Mouse (Mus musculus) gastrocnemius, postnatal 36 days (tissue): ENCODE results near the gene Psmc3ip. TPM values are rescaled to one million over a fixed set of nuclear protein-coding genes. Genes with fewer than 3 reads are reported as not detected.

Experiments
- DNase-seq, 2 experiments: peaks; one replicate each; pipeline ENCODE4 v3.0.0; 2022
- intact Hi-C: fragments of 180-260 bp; cut with DNase I; formaldehyde crosslinking; loops from one replicate; pipeline ENCODE4 v1.15.1; 2025
- microRNA-seq, 2 experiments: library from miRNA; unstranded; fragments of <30 nt; microRNA quantifications; one replicate each; pipeline ENCODE4 v1.2.0; 2021
- total RNA-seq, 2 experiments: library from RNA; stranded (reverse); gene quantifications; 2 replicates each; pipeline ENCODE4 v1.2.3; 2021

Psmc3ip gene
- total RNA-seq, 2 experiments from 2014 or later: 1.6 to 2.1 TPM

DNA sequence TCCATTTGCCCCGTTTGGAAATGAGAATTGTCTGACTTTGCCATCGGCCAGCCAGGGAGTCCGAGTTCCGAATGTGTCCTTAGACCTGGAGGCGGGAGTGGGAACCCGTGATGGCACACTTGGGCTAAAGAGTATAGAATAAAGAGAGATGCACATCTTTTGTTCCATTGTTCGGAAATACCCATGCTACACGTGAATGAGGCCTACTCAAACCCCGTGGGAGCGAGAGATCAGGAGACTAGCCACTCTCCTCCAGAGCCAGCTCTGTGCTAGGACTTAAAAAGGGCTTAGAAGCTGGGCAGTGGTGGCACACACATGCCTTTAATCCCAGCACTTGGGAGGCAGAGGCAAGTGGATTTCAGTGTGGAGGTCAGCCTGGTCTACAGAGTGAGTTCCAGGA is 35.8 kb downstream of the Psmc3ip start:
- no peak for DNase-seq
- intact Hi-C loops: no loop called here

DNA sequence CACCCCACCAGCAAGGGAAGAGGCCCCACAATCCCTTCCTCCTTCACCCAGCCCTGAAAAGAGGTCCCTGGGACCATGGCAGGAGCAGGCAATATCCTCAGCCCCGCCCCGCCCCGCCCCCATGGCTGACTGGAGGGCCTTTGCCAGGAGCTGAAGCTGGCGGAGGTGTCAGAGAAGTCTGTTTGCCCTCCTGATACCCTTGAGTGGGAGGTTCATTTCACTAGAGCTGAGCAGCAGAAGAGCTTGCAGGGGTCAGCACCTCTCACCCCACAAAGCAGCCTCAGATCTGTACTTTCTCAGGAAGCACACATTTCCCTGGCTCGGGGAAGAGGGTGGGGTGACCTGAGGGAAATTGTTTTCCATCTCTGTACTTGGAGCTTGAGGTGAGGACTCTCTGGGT is 36.5 kb downstream of the Psmc3ip start:
- DNase-seq: no peak
- intact Hi-C loops: no loop called here

DNA sequence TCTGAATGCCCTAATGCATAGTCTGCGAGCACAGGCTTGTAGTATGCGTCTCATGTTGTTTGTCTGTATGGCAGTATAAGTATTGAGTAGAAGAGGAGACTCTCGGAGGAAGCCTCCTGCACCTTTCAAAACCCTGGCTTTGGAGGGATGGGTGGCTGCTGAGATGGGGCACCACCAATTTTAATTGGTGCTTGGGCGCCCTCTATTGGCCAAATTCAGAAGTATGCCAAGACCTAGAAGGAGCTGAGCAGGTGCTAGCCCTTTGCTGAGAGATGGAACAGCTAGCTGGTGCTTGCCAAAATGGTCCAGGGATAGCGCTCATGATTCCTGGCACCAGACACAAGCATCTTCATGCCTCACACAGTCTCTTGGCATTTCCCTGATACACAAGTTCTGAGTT is 37.4 kb downstream of the Psmc3ip start:
- DNase-seq: peak; percentile 78 to 88
- intact Hi-C loops: loop anchor here (2.0 kb wide), 1 partner anchor 75 kb away; no protein-coding TSS in a partner anchor

DNA sequence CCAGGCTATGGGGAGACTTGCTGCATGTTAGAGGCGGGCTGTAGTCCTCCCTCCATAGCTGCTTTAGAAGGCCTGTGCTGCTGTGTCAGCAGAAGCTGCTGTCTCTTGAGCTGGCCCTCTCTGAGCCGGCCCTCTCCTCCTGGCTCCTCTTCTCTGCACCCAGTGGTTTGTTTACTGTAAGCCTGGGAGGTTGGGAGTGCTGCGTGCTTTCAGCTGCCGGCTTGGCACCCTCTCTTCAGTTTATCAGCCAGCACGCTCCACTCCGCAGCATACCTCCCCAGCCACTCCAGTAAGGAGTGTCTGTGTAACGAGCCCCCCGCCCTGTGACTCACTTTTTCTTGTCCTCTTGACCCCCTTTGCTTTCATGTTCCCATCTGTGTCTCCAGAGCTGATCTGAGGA is 38.4 kb downstream of the Psmc3ip start:
- peak; percentile 44 to 48 for DNase-seq
- intact Hi-C loops: loop anchor here (2.0 kb wide), 1 partner anchor 74 kb away; no protein-coding TSS in a partner anchor

DNA sequence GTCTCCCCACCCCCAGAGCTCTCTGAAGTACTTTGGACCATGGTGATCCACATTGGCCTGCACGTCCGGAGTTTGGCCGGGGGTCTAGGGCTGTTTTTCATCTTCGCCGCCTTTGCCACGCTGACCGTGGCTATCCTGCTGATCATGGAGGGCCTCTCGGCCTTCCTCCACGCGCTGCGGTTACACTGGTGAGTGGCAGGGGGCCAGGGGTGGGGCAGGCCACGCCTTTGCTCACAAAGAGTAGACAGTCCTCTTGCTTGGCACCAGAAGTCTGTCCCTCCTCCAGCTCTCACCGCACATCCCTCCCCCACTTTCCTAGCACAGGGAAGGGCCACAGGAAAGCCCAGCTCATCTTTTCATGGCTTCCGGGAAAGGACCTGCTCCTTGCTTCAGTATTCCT is 39.8 kb downstream of the Psmc3ip start:
- intact Hi-C loops: no loop called here
- DNase-seq: no peak

DNA sequence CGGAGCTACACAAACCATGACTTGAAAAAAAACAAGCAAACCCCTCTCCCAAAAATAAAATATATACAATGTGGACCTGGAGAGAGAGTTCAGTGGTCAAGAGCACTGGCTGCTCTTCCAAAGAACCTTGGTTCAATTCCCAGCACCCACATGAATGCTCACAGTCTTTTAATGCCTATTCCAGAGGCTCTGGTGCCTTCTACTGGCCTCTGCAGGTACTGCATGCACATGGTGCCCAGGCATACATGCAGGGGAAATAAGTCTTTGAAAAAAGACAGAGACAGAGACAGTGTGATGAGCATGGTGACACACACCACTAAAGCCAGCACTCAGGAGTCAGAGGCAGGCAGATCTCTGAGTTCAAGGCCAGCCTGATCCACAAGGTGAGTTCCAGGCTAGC is 41.3 kb downstream of the Psmc3ip start:
- intact Hi-C loops: loop anchor here (5.0 kb wide), 1 partner anchor 37 kb away; no protein-coding TSS in a partner anchor

DNA sequence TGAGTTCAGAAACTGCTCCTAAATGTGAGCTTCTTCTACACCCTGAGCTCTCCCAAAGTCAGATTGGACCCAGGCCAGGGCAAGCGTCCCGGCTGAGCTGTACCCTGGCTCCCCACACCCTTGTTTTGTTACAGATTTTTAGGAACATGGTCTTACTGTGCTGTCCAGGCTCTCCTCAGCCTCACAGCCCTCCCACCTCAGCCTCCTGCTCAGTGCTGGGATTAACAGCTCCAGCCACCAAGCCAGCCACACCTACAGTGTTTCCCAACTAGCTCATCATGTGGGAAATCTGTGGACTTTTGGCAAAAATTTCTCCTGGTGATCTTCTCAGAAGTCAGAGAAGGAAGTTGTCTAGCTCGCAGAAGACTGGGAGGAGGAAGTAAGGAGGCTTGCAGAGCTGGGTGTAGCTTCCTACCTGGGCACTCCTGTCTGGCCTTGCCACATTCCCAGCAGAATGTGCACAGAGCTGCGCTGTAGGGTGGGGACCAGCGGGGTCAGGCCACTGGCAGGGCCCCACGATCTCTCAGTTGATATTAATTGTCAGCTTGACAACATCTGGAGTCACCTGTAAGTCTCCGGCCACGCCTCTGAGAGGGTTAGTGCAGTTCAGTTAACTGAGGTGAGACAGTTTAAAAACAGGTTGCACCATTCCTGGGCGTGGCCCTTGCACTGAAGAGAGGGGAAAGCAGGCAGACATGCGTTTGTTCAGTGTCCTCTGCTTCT is 42.3 kb downstream of the Psmc3ip start:
- intact Hi-C loops: loop anchor here (5.0 kb wide), 1 partner anchor 36 kb away; no protein-coding TSS in a partner anchor
- DNase-seq: peak; percentile 78 to 85

More for the DNA sequence above, 41.3 kb downstream of the Psmc3ip start:
- DNase-seq: no peak

DNA sequence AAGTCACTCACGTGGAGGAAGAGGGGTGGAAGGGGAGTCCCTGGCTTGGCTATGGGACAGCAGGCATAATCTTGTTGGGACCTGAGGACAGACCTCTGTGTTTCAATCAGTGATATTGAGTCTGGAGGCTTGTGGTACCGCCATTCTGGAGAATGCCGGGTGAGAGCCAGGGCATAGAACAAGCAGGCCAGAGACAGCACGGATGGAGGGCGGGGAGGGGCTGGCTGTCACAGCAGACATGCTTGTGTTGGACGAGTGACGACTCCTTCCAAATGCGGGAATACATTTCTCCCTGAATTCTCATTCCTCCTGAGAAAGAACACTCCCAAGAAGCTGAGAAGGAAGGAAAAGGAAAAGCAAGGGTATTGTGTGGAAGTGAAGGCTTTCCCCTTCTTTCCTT is 43.6 kb downstream of the Psmc3ip start:
- intact Hi-C loops: loop anchor here (5.0 kb wide), 1 partner anchor 34 kb away; no protein-coding TSS in a partner anchor
- DNase-seq: no peak

DNA sequence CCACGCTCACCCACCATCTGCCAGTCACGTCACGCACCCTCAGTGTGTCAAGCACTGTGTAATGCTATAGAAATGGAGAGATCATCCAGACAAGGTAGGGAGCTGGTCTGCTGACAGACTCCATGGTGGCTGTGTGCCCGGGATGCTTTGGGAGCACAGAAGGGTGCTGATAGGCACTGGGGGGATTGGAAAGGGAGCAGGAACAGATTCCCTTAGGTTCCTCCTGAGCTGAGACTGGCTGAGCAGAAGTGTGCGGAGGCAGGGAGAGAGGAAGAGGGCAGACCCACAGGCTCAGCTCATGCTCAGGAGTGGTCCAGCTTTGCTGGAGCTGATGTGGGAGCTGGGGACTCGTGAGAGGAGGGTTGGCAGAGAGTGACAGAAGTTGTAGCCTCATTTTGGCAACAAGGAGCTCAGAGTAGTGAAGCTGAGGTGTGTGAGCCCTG is 44.2 kb downstream of the Psmc3ip start:
- intact Hi-C loops: loop anchor here (5.0 kb wide), 1 partner anchor 34 kb away; no protein-coding TSS in a partner anchor
- DNase-seq: no peak

DNA sequence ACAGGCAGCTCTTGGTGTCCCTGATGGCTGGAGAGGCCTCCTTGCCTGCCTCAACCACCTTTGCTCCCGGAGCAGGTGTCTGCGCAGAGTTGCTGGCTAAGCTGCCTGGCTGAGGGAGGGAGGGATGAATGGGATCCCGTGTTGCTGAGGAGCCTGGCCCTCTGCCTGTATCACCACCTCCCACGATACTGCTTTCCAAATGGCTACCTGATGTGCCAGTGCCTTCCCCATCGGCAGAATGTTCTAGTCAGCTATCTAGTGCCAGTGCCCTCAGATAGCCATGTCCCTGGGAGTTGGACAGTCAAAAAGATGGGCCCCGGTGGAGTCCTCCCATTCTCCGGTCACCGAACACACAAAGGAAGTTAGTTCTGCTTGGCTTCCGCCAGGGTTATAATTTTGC is 44.9 kb downstream of the Psmc3ip start:
- intact Hi-C loops: loop anchor here (5.0 kb wide), 1 partner anchor 33 kb away; no protein-coding TSS in a partner anchor
- no peak for DNase-seq

DNA sequence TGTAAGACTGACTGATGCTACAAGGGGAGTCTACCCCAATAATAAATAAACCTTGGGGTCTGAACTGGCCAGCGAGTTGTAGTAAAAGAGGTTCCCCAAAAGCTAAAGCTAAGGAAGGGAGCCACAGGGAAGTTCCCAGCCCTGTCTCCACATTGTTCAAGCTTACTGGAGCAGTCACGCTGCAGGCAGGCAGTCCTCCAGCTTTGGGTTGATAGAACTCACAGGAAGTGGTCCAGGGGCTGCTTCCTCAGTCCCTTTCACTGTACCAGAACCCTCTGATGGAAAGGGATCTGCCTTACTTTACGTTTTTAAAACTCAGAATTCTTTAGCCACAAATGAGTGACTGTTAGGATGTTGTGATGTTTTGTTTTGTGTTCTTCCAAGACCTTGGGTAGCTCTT is 47.7 kb downstream of the Psmc3ip start:
- DNase-seq: no peak
- intact Hi-C loops: no loop called here

DNA sequence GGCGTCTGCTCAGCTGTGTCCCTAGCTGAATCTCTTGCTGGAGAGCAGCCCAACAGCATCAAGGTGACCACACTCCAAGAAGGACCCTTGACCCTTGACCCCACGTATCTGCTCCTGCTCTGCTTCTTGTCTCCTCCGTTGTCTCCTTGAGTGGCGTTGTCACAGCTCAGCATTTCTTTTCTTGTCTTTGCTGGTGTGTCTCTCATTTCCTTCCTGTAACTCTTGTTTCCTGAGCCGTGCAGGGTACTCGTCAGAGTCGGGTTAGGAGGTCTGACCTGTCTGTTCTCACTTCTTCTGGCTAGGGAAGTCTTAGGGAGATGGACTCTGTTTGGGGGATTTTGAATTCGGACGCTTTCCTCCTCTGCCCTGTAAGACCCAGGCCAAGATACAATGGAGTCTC is 48.8 kb downstream of the Psmc3ip start:
- DNase-seq: no peak
- intact Hi-C loops: no loop called here

DNA sequence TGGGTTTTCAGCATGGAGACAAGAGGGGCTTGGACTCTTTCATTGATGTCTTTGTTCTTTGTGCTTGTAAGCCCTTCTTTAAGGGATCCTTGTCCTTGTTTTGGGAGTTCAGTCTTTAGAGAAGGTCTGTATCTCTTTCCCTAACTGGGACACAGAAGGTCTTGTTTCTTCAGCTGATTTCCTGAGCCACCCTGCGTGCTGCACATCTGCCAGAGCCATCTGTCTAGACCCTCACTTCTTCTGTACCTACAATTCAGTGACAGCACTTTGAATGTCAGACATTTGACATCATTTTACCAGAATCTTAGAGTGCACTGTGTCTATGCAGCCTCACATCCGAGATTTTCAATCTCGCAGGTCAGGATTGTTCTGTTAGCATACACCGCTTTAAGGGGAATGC is 49.4 kb downstream of the Psmc3ip start:
- no peak for DNase-seq
- intact Hi-C loops: no loop called here

Small RNAs within 50 kb of the gene (microRNA-seq; reads per million reads assigned to microRNA genes)
- 0 reads per million in 2 experiments for gene Gm27626

Other genes with a start within 250 kb of the Psmc3ip start
- gene Stat5b, start 244.7 kb downstream of the Psmc3ip start, total RNA-seq: 100 to 1,000 TPM; 103 to 135 TPM
- gene Stat5a, start 236.1 kb downstream of the Psmc3ip start, total RNA-seq: 10 to 100 TPM in 1 of 2 experiments, 1 to 10 TPM in 1; 8.4 to 11.8 TPM
- 10 to 100 TPM; 38.8 to 42.9 TPM for gene Stat3, start 155.9 kb downstream of the Psmc3ip start, total RNA-seq
- gene Cavin1, start 124.5 kb downstream of the Psmc3ip start, total RNA-seq: 100 to 1,000 TPM; 148 to 153 TPM
- 10 to 100 TPM; 55.7 to 57.7 TPM for gene Atp6v0a1, start 86.0 kb downstream of the Psmc3ip start, total RNA-seq
- 1 to 10 TPM; 3.2 to 3.5 TPM for gene Naglu, start 25.4 kb downstream of the Psmc3ip start, total RNA-seq
- not detected for gene Hsd17b1, start 17.0 kb downstream of the Psmc3ip start, total RNA-seq
- gene Coasy, start 12.9 kb downstream of the Psmc3ip start, total RNA-seq: 1 to 10 TPM; 8.0 to 8.9 TPM
- 10 to 100 TPM in 1 of 2 experiments, 1 to 10 TPM in 1; 8.8 to 12.4 TPM for gene Mlx, start 8.2 kb downstream of the Psmc3ip start, total RNA-seq
- gene Retreg3, start 24.5 kb upstream of the Psmc3ip start, total RNA-seq: 10 to 100 TPM; 29.6 to 29.7 TPM
- 10 to 100 TPM; 23.9 TPM for gene Tubg1, start 24.5 kb upstream of the Psmc3ip start, total RNA-seq
- 1 to 10 TPM; 2.3 to 2.6 TPM for gene Tubg2, start 60.5 kb upstream of the Psmc3ip start, total RNA-seq
- gene Cntnap1, start 75.1 kb upstream of the Psmc3ip start, total RNA-seq: 1 to 10 TPM; 1.1 to 2.1 TPM
- gene Plekhh3, start 75.9 kb upstream of the Psmc3ip start, total RNA-seq: 10 to 100 TPM; 22.4 to 27.6 TPM
- not detected for gene Ccr10, start 80.0 kb upstream of the Psmc3ip start, total RNA-seq
- gene Ezh1, start 131.0 kb upstream of the Psmc3ip start, total RNA-seq: 10 to 100 TPM; 20.5 to 23.8 TPM
- 10 to 100 TPM; 35.3 to 38.3 TPM for gene Ramp2, start 150.6 kb upstream of the Psmc3ip start, total RNA-seq
- gene Vps25, start 158.3 kb upstream of the Psmc3ip start, total RNA-seq: 10 to 100 TPM; 36.2 to 39.4 TPM
- under 1 TPM; 0.10 to 0.15 TPM for gene Wnk4, start 165.1 kb upstream of the Psmc3ip start, total RNA-seq
- under 1 TPM; 0.10 to 0.15 TPM for gene Cntd1, start 183.6 kb upstream of the Psmc3ip start, total RNA-seq
- gene Coa3, start 183.7 kb upstream of the Psmc3ip start, total RNA-seq: 10 to 100 TPM; 64.3 to 71.4 TPM
- 10 to 100 TPM; 73.9 to 78.0 TPM for gene Becn1, start 206.8 kb upstream of the Psmc3ip start, total RNA-seq
- 10 to 100 TPM; 54.1 to 57.8 TPM for gene Psme3, start 220.8 kb upstream of the Psmc3ip start, total RNA-seq
- 1 to 10 TPM in 1 of 2 experiments, under 1 TPM in 1; 0.92 to 1.2 TPM for gene Aoc2, start 229.6 kb upstream of the Psmc3ip start, total RNA-seq
- gene Aoc3, start 235.2 kb upstream of the Psmc3ip start, total RNA-seq: 1 to 10 TPM; 4.7 to 7.1 TPM